Mouse (Mus musculus) lung, postnatal 0 days (tissue): ENCODE measurements at regions not wholly inside any gene's neighbourhood (a gene's known extent, or its start where the extent isn't known, plus 50 kb on each side); places are given as distances from the start of the nearest gene placed in this dataset.

Source experiments
- CTCF ChIP-seq: IDR thresholded peaks from 2 replicates; pipeline ENCODE4 v1.5.1; 2016; ENCODE audit warnings: antibody characterized with exemption, mild to moderate bottlenecking
- EP300 ChIP-seq: IDR thresholded peaks from 2 replicates; pipeline ENCODE4 v1.6.1; 2016; ENCODE audit warnings: antibody characterized with exemption, mild to moderate bottlenecking, control low read depth

GRCm38 (mm10) chr3:148487949-148488348 lies 502.4 kb downstream of the Adgrl2 start:
- TF ChIP-seq EP300 = no peak
- TF ChIP-seq CTCF = no peak
